Mouse (Mus musculus): ENCODE measurements around the gene Gm11127. TPM values are rescaled to one million over a fixed set of nuclear protein-coding genes. Genes with fewer than 3 reads are reported as not detected.
"Not testable (repeated sequence)": the region's sequence is repeated elsewhere in the genome, so short reads cannot be mapped to it uniquely, and the experiment has no call there.

Gene Gm11127
- 70.6 and 179 TPM in 2 replicates for polyA plus RNA-seq (2012; rRNA removed)

GRCm38 (mm10) chr17:36058362-36058761 is at the start of gene Gm11127:
Gm11127 (minus strand) TSS chr17:36058371.
- peak within 1 kb of the TSS; percentile 69 for H3K4me3 ChIP-seq (ENCODE audit: low read depth, low read length)
- WGBS, result 16% methylated on average over 1 of the region's 1 CpGs
- H3K4me1 ChIP-seq (ENCODE audit: control insufficient read depth, insufficient read depth, insufficient read length, low read length); H3K36me3 ChIP-seq (ENCODE audit: control insufficient read depth, insufficient read depth, low read length); H3K27me3 ChIP-seq (ENCODE audit: control insufficient read depth, insufficient read depth, low read length): not testable (repeated sequence)
- H3K27ac ChIP-seq (ENCODE audit: insufficient read depth, low read depth, low read length), result peak within 1 kb of the TSS; percentile 91

- not testable (repeated sequence) for H3K4me3 ChIP-seq (ENCODE audit: low read depth, low read length); H3K4me1 ChIP-seq (ENCODE audit: control insufficient read depth, insufficient read depth, insufficient read length, low read length); H3K27me3 ChIP-seq (ENCODE audit: control insufficient read depth, insufficient read depth, low read length); H3K27ac ChIP-seq (ENCODE audit: insufficient read depth, low read depth, low read length); H3K36me3 ChIP-seq (ENCODE audit: control insufficient read depth, insufficient read depth, low read length)
- 83% methylated on average over 12 of the region's 12 CpGs for WGBS
These were observed 43.9 kb upstream of the Gm11127 start for GRCm38 (mm10) chr17:36102091-36102490.

GRCm38 (mm10) chr17:36099603-36100002 is 41.4 kb upstream of the Gm11127 start:
- 62% methylated on average over 2 of the region's 2 CpGs for WGBS
- not testable (repeated sequence) for H3K4me1 ChIP-seq (ENCODE audit: control insufficient read depth, insufficient read depth, insufficient read length, low read length); H3K4me3 ChIP-seq (ENCODE audit: low read depth, low read length); H3K27ac ChIP-seq (ENCODE audit: insufficient read depth, low read depth, low read length); H3K27me3 ChIP-seq (ENCODE audit: control insufficient read depth, insufficient read depth, low read length); H3K36me3 ChIP-seq (ENCODE audit: control insufficient read depth, insufficient read depth, low read length)

GRCm38 (mm10) chr17:36093936-36094335 is 35.8 kb upstream of the Gm11127 start:
- 25% methylated on average over 3 of the region's 3 CpGs for WGBS

GRCm38 (mm10) chr17:36092520-36092919 is 34.3 kb upstream of the Gm11127 start:
- not testable (repeated sequence) for H3K27ac ChIP-seq (ENCODE audit: insufficient read depth, low read depth, low read length); H3K4me1 ChIP-seq (ENCODE audit: control insufficient read depth, insufficient read depth, insufficient read length, low read length); H3K27me3 ChIP-seq (ENCODE audit: control insufficient read depth, insufficient read depth, low read length); H3K36me3 ChIP-seq (ENCODE audit: control insufficient read depth, insufficient read depth, low read length); H3K4me3 ChIP-seq (ENCODE audit: low read depth, low read length)

More at GRCm38 (mm10) chr17:36093936-36094335, 35.8 kb upstream of the Gm11127 start:
- H3K27me3 ChIP-seq (ENCODE audit: control insufficient read depth, insufficient read depth, low read length), result no peaks in the 10 kb centered on the region
- no peaks in the 10 kb centered on the region for H3K36me3 ChIP-seq (ENCODE audit: control insufficient read depth, insufficient read depth, low read length)
- H3K4me3 ChIP-seq (ENCODE audit: low read depth, low read length), result no peak overlapping the region
- no peak for TF ChIP-seq POLR2A (IDR thresholded peaks at IDR 0.05; ENCODE audit: low read depth, low read length)
- no peak for TF ChIP-seq CTCF (IDR thresholded peaks at IDR 0.05; ENCODE audit: extremely low read depth, insufficient read length, insufficient replicate concordance, low read depth, low read length)
- H3K27ac ChIP-seq (ENCODE audit: insufficient read depth, low read depth, low read length), result no peak overlapping the region
- H3K4me1 ChIP-seq (ENCODE audit: control insufficient read depth, insufficient read depth, insufficient read length, low read length), result no peaks in the 10 kb centered on the region

- no CpG with 5 or more reads among the region's 2 CpGs for WGBS
- not testable (repeated sequence) for H3K27me3 ChIP-seq (ENCODE audit: control insufficient read depth, insufficient read depth, low read length); H3K4me3 ChIP-seq (ENCODE audit: low read depth, low read length); H3K4me1 ChIP-seq (ENCODE audit: control insufficient read depth, insufficient read depth, insufficient read length, low read length); H3K36me3 ChIP-seq (ENCODE audit: control insufficient read depth, insufficient read depth, low read length); H3K27ac ChIP-seq (ENCODE audit: insufficient read depth, low read depth, low read length)
These were observed 33.8 kb upstream of the Gm11127 start for GRCm38 (mm10) chr17:36091933-36092332.

GRCm38 (mm10) chr17:36085976-36086375 is 27.8 kb upstream of the Gm11127 start:
- not testable (repeated sequence) for H3K4me3 ChIP-seq (ENCODE audit: low read depth, low read length); H3K36me3 ChIP-seq (ENCODE audit: control insufficient read depth, insufficient read depth, low read length); H3K27me3 ChIP-seq (ENCODE audit: control insufficient read depth, insufficient read depth, low read length); H3K27ac ChIP-seq (ENCODE audit: insufficient read depth, low read depth, low read length); H3K4me1 ChIP-seq (ENCODE audit: control insufficient read depth, insufficient read depth, insufficient read length, low read length)
- 59% methylated on average over 1 of the region's 1 CpGs for WGBS

- Histone ChIP-seq H3K27ac (ENCODE audit: insufficient read depth, low read depth, low read length) (peak overlapping the region; percentile 85), H3K4me3 (ENCODE audit: low read depth, low read length) (peak overlapping the region; percentile 66), H3K4me1 (ENCODE audit: control insufficient read depth, insufficient read depth, insufficient read length, low read length) (peaks cover 2% of the 10 kb centered on the region; the same call in 1 of the 2 replicates), H3K27me3 (ENCODE audit: control insufficient read depth, insufficient read depth, low read length) (no peaks in the 10 kb centered on the region), H3K36me3 (ENCODE audit: control insufficient read depth, insufficient read depth, low read length) (peaks cover 6% of the 10 kb centered on the region; the same call in 1 of the 2 replicates)
- TF ChIP-seq POLR2A (IDR thresholded peaks at IDR 0.05; ENCODE audit: low read depth, low read length) (peak; percentile 87), CTCF (IDR thresholded peaks at IDR 0.05; ENCODE audit: extremely low read depth, insufficient read length, insufficient replicate concordance, low read depth, low read length) (no peak)
- WGBS, result under 1% methylated on average over 42 of the region's 42 CpGs
These were observed 25.8 kb upstream of the Gm11127 start for GRCm38 (mm10) chr17:36083870-36084451.
